Mouse (Mus musculus) duodenum, adult 2 months (tissue): ENCODE measurements around the gene Gm8677. TPM values are rescaled to one million over a fixed set of nuclear protein-coding genes. Genes with fewer than 3 reads are reported as not detected.

Experiments
- polyA plus RNA-seq: library from polyadenylated mRNA; depleted of rRNA; stranded (reverse); fragments of >200 nt; gene quantifications from 2 replicates; pipeline ENCODE4 v1.2.3, GENCODE M21; 2012; ENCODE audit warnings: low replicate concordance; rRNA removed

Gm8677 gene
- not detected in 2 replicates for polyA plus RNA-seq

GRCm38 (mm10) chr7:22534787-22535186 lies at the start of gene Gm8677:
Gm8677 (minus strand) TSS chr7:22534887.

DNA sequence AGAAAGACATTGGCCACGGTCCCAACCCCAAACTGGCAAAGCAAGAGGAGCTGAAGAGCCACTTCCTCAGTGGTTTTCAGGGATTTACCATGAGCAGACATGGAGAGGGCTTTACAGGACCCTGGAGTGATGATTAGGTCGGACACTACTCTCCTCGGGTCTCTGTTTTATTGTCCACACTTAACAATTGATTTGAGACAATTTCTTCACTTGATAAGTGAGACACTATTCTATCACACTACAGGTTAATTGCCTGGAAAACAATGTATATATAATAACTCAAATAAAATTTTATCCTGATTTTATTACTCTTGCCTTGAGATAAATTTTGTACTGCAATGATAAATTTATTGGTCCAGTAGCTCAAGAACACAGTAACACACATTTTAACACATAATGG lies 30.6 kb upstream of the Gm8677 start, which contains the start of gene Gm4201:
Gene Gm4201 (minus strand): TSS at position 101 of the 400 bp plus-strand sequence.

GRCm38 (mm10) chr7:22522667-22523066 lies 12.0 kb downstream of the Gm8677 start, which contains the start of gene Vmn1r152:
Vmn1r152 (plus strand) TSS chr7:22522967.

GRCm38 (mm10) chr7:22499578-22499977 lies 35.1 kb downstream of the Gm8677 start, which contains the start of gene Vmn1r151:
Vmn1r151 (minus strand) TSS chr7:22499678.

Other genes with a start within 250 kb of the Gm8677 start
- gene Gm4187, start 205.2 kb downstream of the Gm8677 start, polyA plus RNA-seq: not detected in 2 replicates
- not detected in 2 replicates for gene Gm8660, start 163.8 kb downstream of the Gm8677 start, polyA plus RNA-seq
- not detected in 2 replicates for gene Vmn1r148, start 121.3 kb downstream of the Gm8677 start, polyA plus RNA-seq
- not detected in 2 replicates for gene Vmn1r149, start 96.7 kb downstream of the Gm8677 start, polyA plus RNA-seq
- gene Gm10665, start 70.8 kb downstream of the Gm8677 start, polyA plus RNA-seq: not detected in 2 replicates
- not detected in 2 replicates for gene Vmn1r151, start 35.2 kb downstream of the Gm8677 start, polyA plus RNA-seq
- gene Vmn1r152, start 11.9 kb downstream of the Gm8677 start, polyA plus RNA-seq: not detected in 2 replicates
- not detected in 2 replicates for gene Gm4201, start 30.5 kb upstream of the Gm8677 start, polyA plus RNA-seq
- gene Gm4565, start 53.2 kb upstream of the Gm8677 start, polyA plus RNA-seq: not detected in 2 replicates
- not detected in 2 replicates for gene Vmn1r155, start 123.1 kb upstream of the Gm8677 start, polyA plus RNA-seq
- gene Gm8693, start 157.4 kb upstream of the Gm8677 start, polyA plus RNA-seq: not detected in 2 replicates
- gene Gm4567, start 184.8 kb upstream of the Gm8677 start, polyA plus RNA-seq: not detected in 2 replicates
- gene Vmn1r157, start 226.8 kb upstream of the Gm8677 start, polyA plus RNA-seq: not detected in 2 replicates